Mouse (Mus musculus) layer of hippocampus, adult 11-12 months (tissue): ENCODE measurements around the gene Rhbdf2.
A peak's percentile ranks its signal among the peaks of the same experiment; 100 is the strongest.
"Not testable (repeated sequence)": the region's sequence is repeated elsewhere in the genome, so short reads cannot be mapped to it uniquely, and the experiment has no call there.

Source experiments
- DNase-seq: peaks from one replicate; pipeline ENCODE4 v3.0.0; 2022; ENCODE audit warnings: low spot score

Gene Rhbdf2

GRCm38 (mm10) chr11:116626299-116627071, at the start of gene Rhbdf2:
Rhbdf2 (minus strand) TSS chr11:116627019.
- no peak for DNase-seq

GRCm38 (mm10) chr11:116676175-116676976, 49.6 kb upstream of the Rhbdf2 start:
- no peak for DNase-seq

- not testable (repeated sequence) for DNase-seq
These were observed 48.6 kb upstream of the Rhbdf2 start for GRCm38 (mm10) chr11:116675429-116675828.

GRCm38 (mm10) chr11:116674616-116675379, 48.0 kb upstream of the Rhbdf2 start:
- no peak for DNase-seq

GRCm38 (mm10) chr11:116673410-116673809, 46.6 kb upstream of the Rhbdf2 start:
- DNase-seq = no peak

GRCm38 (mm10) chr11:116672595-116672994, 45.8 kb upstream of the Rhbdf2 start:
- DNase-seq = no peak

- no peak for DNase-seq
These were observed 45.1 kb upstream of the Rhbdf2 start for GRCm38 (mm10) chr11:116671845-116672434.

- peak; percentile 97 for DNase-seq
These were observed 44.5 kb upstream of the Rhbdf2 start for GRCm38 (mm10) chr11:116671112-116671844.

GRCm38 (mm10) chr11:116670386-116670785, 43.6 kb upstream of the Rhbdf2 start:
- DNase-seq = no peak

GRCm38 (mm10) chr11:116669787-116670365, 43.1 kb upstream of the Rhbdf2 start:
- DNase-seq = no peak

- DNase-seq = no peak
These were observed 42.5 kb upstream of the Rhbdf2 start for GRCm38 (mm10) chr11:116669316-116669715.

GRCm38 (mm10) chr11:116668839-116669238, 42.0 kb upstream of the Rhbdf2 start:
- no peak for DNase-seq

- no peak for DNase-seq
These were observed 41.6 kb upstream of the Rhbdf2 start for GRCm38 (mm10) chr11:116668381-116668825.

GRCm38 (mm10) chr11:116667930-116668329, 41.1 kb upstream of the Rhbdf2 start:
- DNase-seq = no peak

GRCm38 (mm10) chr11:116667012-116667411, 40.2 kb upstream of the Rhbdf2 start:
- not testable (repeated sequence) for DNase-seq

GRCm38 (mm10) chr11:116666566-116666965, 39.7 kb upstream of the Rhbdf2 start:
- no peak for DNase-seq

- DNase-seq = no peak
These were observed 38.5 kb upstream of the Rhbdf2 start for GRCm38 (mm10) chr11:116665289-116665688.

- DNase-seq = peak; percentile 63
These were observed 35.1 kb upstream of the Rhbdf2 start for GRCm38 (mm10) chr11:116661948-116662377.

GRCm38 (mm10) chr11:116661291-116661947, 34.6 kb upstream of the Rhbdf2 start:
- peak; percentile 53 for DNase-seq

GRCm38 (mm10) chr11:116660181-116660580, 33.4 kb upstream of the Rhbdf2 start:
- peak; percentile 32 for DNase-seq
